Mouse (Mus musculus) MEL (cell line): ENCODE data around the gene Gm10799.
"Not testable (repeated sequence)": the region's sequence is repeated elsewhere in the genome, so short reads cannot be mapped to it uniquely, and the experiment has no call there.

Experiments
- CHD2 ChIP-seq: IDR thresholded peaks from 2 replicates; pipeline ENCODE4 v1.6.1; 2011; ENCODE audit warnings: low read length, improper control_type of control experiment
- HCFC1 ChIP-seq: IDR thresholded peaks from 2 replicates; pipeline ENCODE4 v1.6.1; 2012; ENCODE audit warnings: low read depth, mild to moderate bottlenecking, inconsistent platforms, low read length, improper control_type of control experiment, moderate library complexity
- POLR2A ChIP-seq, 2 experiments: IDR thresholded peaks; 2 replicates each; pipeline ENCODE4 v1.6.1; 2011 to 2012; ENCODE audit warnings: low read length in 2 of 2, mild to moderate bottlenecking in 2 of 2, control low read depth in 1 of 2, improper control_type of control experiment in 1 of 2, low read depth in 1 of 2, moderate library complexity in 1 of 2; ENCODE audit not compliant: control insufficient read depth in 1 of 2, insufficient read depth in 1 of 2, poor library complexity in 1 of 2

- TF ChIP-seq HCFC1; POLR2A (IDR thresholded peaks at IDR 0.05; ENCODE audit: control insufficient read depth in 1 of 2, insufficient read depth in 1 of 2, low read depth in 1 of 2, low read length in 2 of 2, poor library complexity in 1 of 2); CHD2: not testable (repeated sequence)
Observed at GRCm38 (mm10) chr2:104084027-104084426, 15.7 kb upstream of the Gm10799 start.
